Mouse (Mus musculus) lung, postnatal 25 days (tissue): Measurements from ENCODE around the gene Nbea.

Experiments
- DNase-seq: peaks from one replicate; pipeline ENCODE4 v3.0.0; 2022; ENCODE audit warnings: low spot score

Nbea gene

DNA sequence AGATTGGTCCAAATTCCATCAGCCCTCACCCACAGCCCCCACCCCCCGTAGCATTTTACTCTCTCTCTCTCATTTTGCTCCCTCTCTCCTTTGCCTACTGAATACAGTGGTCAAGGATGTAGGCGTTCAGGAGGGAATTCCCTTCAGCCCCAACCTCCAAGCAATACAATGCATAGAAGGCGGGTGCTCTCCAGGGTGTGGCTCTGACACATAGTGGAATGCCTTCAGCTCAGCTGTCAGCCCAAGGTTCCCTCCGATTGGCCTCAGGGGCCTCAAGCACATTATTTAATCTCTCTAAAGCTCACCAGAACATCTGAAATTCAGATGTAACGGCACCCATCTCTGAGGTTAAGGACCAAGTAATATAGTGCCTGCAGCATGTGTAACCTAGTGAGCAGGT, 590.2 kb downstream of the Nbea start:
- no peak for DNase-seq

- no peak for DNase-seq
Observed at GRCm38 (mm10) chr3:55590727-55591126, 592.8 kb downstream of the Nbea start.

DNA sequence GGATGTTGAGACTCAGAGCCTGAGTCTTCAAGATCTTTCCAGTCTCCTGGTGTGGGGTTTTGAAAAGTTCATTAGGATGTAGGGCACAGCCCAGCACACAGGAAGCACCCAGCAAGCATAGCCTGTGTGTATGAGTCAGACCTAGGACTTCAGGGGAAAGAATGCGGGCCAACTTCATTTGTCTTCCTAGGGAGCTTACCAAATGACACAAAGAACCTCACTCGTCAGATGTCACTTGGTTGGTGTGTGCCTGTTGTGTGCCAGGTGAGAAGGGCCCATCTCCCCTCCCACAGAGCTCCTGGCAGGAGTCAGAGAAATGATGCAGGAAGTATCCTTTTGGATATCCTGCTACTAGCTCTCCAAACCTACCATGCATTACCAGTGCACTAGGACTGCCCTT, 593.2 kb downstream of the Nbea start:
- DNase-seq, result no peak

- DNase-seq, result no peak
Observed at GRCm38 (mm10) chr3:55589402-55589944, 594.0 kb downstream of the Nbea start.

DNA sequence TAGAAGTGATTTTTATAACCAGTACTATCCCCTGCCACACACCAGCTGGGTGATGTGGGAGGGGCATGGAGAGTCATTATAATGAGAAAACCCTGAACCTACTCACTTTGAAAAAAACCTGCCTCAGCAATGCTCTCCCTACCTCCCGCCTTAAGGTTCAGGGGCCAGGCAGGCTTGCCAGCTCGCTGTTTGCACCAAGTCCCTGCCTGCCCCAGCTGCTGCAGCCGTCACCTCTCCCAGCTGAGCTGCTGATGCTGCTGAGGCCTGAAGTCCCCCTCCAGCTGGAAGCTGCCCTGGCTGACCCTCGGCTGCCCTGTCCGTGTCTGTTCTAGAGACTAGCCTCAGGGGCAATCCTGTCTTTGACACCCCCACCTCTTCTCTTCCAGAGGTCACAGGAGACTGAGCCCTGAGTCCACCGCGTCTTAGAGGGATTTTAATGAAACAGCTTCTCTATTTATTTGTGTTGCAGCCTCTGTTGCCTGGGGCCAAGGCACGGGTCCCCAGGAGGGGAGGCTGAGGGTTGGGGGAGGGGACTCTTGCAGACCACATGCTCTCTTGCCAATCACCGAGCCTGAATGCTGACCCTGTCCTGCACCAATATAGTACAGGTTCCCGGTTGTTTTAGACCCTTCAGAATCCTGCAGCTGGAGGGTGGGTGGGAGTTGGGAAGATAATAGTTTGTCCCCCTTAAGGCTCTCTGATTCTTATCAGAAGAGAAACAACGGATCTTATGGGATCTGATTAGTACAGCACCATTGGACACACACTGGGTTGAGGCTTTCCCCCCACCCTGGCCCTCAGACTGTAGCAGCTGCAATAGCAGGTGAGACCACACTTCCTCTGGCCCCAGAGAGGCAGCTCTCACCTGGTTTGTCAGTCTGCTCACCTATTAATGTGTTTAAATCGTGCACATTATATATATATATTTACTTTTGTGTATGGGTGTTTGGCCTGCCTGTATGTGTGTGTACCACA, 595.2 kb downstream of the Nbea start:
- no peak for DNase-seq

DNA sequence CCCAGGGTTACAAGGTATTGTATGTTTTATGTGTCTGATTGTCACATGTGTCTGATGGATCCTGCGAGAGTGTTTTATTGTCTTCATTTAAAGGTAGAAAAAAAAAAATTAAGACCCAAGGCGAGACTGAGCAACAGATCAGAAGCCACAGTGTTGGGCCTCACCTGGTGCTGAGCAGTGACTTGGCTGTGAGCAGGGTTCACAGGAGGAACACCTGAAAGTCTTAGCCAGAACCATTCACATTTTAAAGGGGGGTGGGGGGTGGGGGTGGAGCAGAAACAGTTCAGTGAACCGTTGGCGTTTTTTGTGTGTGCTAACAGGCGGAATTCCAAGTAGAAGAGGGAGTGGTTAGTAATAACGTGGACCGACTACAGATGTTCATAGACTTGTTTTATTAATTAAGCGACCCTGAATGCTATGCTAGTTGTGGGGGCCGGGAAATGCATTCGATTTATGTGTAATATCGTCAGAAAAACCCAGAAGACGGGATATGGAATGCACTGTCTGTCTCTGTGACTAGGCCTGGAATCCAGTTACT, 596.0 kb downstream of the Nbea start:
- DNase-seq, result no peak
